Mouse (Mus musculus): ENCODE measurements at regions not wholly inside any gene's neighbourhood (a gene's known extent, or its start where the extent isn't known, plus 50 kb on each side); places are given as distances from the start of the nearest gene placed in this dataset.

DNA sequence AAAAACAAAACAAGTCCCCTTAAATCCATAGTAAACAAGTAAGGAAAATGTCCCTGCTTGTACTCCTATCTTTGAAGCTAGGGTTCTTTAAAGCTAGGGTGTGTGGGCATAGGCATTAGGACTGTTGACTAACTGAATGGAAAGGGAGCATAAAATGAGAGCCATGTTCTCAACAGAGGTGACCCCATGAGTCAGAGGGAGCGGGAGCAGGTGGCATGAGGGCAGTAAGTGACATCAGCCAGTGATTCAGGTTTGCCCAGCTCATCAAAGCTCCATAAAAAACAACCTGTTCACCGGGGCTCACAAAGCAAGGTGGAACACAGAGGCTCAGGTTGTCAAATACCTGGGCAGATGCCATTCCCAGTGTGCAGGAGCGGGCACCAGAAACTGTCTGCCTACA, 104.6 kb upstream of the 1700056E22Rik start:
- no peak for DNase-seq (ENCODE audit: low read depth)

DNA sequence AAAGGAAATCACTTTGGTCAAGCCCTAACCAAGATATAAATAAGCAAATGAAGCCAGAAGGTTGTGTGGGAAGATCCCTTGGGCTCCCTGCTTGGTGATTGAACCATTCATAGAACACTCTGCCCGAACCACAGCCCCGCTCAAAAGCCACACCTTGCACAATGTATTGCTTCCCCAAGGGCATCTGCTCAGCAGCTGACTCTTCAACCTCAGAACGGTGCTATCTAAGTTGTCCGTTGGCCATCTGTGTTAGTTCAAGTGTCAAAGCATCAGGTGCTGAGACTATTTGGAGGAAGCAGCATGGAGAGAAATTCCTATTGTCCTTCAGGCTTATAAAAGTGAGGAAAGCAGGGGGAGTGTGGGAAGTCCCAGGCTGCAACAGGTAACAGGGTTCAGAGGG, 96.8 kb upstream of the 1700056E22Rik start:
- DNase-seq (ENCODE audit: low read depth), result no peak

DNA sequence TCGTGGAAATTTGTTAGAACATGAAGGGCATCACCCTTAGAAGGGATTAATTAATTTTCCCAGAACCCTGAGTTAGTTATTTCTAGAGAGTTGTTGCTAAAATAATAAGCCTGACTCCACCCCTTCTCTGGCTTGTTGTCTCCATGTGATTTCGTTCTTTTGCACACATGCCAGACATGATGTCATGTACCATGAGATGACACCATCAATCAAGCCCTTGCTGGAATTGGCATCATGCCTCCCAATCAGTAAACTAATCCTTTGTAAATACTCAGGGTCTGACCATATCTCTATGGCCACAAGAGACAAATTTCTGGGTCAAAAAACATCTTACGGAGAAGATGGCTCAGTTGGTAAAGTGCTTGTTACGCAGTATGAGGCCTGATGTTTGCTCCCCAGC, 93.2 kb upstream of the 1700056E22Rik start:
- no peak for DNase-seq (ENCODE audit: low read depth)

DNA sequence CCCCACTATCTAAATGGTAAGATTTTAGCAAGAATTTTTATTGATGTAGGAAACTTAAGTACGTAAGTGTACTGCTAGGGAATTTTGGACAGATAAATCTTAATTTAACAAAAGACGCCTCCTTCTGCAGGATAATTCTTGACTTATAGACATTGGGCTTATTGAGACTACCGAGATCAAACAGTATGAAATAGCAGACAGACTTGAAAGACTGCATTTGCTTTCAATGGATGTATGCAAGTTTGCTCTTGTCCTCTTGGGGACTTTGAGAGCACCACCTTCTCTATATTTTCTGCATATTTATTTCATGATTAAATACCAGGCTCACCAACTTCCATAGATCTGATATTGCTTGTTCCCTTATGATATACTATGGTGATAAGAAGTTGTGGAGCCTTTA, 92.8 kb upstream of the 1700056E22Rik start:
- DNase-seq (ENCODE audit: low read depth), result no peak
